Mouse (Mus musculus): ENCODE measurements around the gene Slc24a1. TPM values are rescaled to one million over a fixed set of nuclear protein-coding genes. Genes with fewer than 3 reads are reported as not detected.

Slc24a1 gene
- polyA plus RNA-seq, 1 experiment from 2014 or later = not detected

DNA sequence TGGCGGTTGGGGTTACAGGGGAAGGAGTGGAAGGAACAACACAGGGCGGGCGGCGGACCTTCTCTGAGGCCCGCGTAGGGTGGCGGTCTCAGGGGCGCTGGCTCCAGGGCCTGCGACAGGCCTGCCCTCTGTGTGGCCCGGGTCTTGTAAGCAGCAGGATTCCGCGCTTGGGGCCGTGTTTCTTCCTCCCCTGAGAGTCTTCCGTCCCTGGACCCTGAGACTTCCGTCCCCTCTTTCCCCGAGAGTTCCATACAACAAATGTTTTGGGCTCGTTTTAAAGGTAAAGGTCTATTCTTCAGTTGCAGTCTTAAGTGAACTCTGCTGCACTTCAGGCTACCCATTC, 9.5 kb upstream of the Slc24a1 start:
- Histone ChIP-seq H3K4me3 (ENCODE audit: low read length) (peak overlapping the region; percentile 82), H3K36me3 (ENCODE audit: control insufficient read depth, insufficient read depth, low read length) (peaks cover 26% of the 10 kb centered on the region), H3K4me2 (replicated peaks; ENCODE audit: low read depth, low read length) (peak overlapping the region; percentile 81), H3K9me3 (ENCODE audit: control insufficient read depth, low read length) (no peaks in the 10 kb centered on the region), H3K4me1 (ENCODE audit: control insufficient read depth, insufficient read depth, low read length) (peaks cover 8% of the 10 kb centered on the region), H3K27ac (ENCODE audit: low read depth, low read length) (peak overlapping the region; percentile 89), H3K9ac (ENCODE audit: low read depth, low read length) (peak overlapping the region; percentile 93), H3K27me3 (ENCODE audit: control insufficient read depth, insufficient read depth, low read length) (no peaks in the 10 kb centered on the region)
- peak; percentile 82; the same call in 1 of the 2 replicates for ATAC-seq (ENCODE audit: low FRiP score, low TSS enrichment)
- WGBS = under 1% methylated on average over 17 of the region's 17 CpGs

GRCm38 (mm10) chr9:64960117-64960977, 8.9 kb upstream of the Slc24a1 start, which contains the start of gene Ints14:
Ints14 (plus strand) TSS chr9:64960905.
- Histone ChIP-seq H3K27me3 (ENCODE audit: control insufficient read depth, insufficient read depth, low read length) (no peaks in the 10 kb centered on the region), H3K36me3 (ENCODE audit: control insufficient read depth, insufficient read depth, low read length) (peaks cover 21% of the 10 kb centered on the region), H3K9ac (ENCODE audit: low read depth, low read length) (peak within 1 kb of the TSS; percentile 93), H3K9me3 (ENCODE audit: control insufficient read depth, low read length) (no peaks in the 10 kb centered on the region), H3K27ac (ENCODE audit: low read depth, low read length) (peak within 1 kb of the TSS; percentile 89), H3K4me1 (ENCODE audit: control insufficient read depth, insufficient read depth, low read length) (peaks cover 8% of the 10 kb centered on the region), H3K4me3 (ENCODE audit: low read length) (peak within 1 kb of the TSS; percentile 82), H3K4me2 (replicated peaks; ENCODE audit: low read depth, low read length) (peak within 1 kb of the TSS; percentile 81)
- peak; percentile 95 for ATAC-seq (ENCODE audit: low FRiP score, low TSS enrichment)
- WGBS = 3% methylated on average over 27 of the region's 29 CpGs

DNA sequence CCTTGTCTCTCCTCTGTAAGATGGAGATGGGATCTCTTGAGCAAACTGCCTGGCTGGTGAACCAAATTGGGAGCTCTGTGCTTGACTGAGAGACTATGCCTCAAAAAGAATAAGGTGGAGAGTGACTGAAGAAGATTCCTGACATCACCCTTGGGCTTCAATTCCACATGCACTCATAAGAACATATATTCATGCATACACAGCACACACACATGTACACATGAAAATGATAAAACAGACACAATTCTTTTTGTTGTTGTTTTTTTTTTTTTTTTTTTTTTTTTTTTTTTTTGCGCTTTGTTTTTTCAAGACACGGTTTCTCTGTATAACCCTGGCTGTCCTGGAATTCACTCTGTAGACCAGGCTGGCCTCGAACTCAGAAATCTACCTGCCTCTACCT, 5.9 kb upstream of the Slc24a1 start:
- ATAC-seq (ENCODE audit: low FRiP score, low TSS enrichment) = no peak
- no peaks in the 10 kb centered on the region for H3K9me3 ChIP-seq (ENCODE audit: control insufficient read depth, low read length)
- H3K36me3 ChIP-seq (ENCODE audit: control insufficient read depth, insufficient read depth, low read length) = peaks cover under 1% of the 10 kb centered on the region; the same call in 1 of the 2 replicates
- H3K27ac ChIP-seq (ENCODE audit: low read depth, low read length) = no peak overlapping the region
- H3K4me2 ChIP-seq (replicated peaks; ENCODE audit: low read depth, low read length) = no peak overlapping the region
- 83% methylated on average over 3 of the region's 3 CpGs for WGBS
- peaks cover 8% of the 10 kb centered on the region for H3K4me1 ChIP-seq (ENCODE audit: control insufficient read depth, insufficient read depth, low read length)
- H3K4me3 ChIP-seq (ENCODE audit: low read length) = no peak overlapping the region
- no peak overlapping the region for H3K9ac ChIP-seq (ENCODE audit: low read depth, low read length)
- H3K27me3 ChIP-seq (ENCODE audit: control insufficient read depth, insufficient read depth, low read length) = no peaks in the 10 kb centered on the region

DNA sequence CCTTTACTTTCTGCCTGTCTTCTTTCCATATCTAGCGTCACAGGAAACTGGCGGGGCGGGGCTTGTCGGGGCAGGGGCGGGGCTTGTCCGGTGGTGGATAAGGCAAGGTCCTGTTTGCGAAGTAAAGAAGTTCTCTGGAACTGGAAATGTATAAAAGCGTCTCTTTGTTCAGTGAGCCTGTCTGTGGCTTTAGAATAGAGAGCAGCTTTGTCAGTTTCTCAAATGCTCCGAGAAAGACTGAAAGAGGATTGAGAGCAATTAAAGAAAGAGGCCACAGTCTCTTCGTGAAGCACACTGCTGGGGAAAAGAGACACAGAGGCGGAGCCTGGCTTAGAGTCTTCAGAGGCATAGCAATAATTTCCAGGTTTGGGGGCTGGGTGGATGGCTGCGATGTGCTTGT, 4.9 kb upstream of the Slc24a1 start:
- Histone ChIP-seq H3K4me1 (ENCODE audit: control insufficient read depth, insufficient read depth, low read length) (0 out of 2 replicates have a peak, but pooled peaks cover 3% of the 10 kb centered on the region), H3K27me3 (ENCODE audit: control insufficient read depth, insufficient read depth, low read length) (no peaks in the 10 kb centered on the region), H3K36me3 (ENCODE audit: control insufficient read depth, insufficient read depth, low read length) (no peaks in the 10 kb centered on the region), H3K4me2 (replicated peaks; ENCODE audit: low read depth, low read length) (0 out of 2 replicates have a peak overlapping the region, but pooled peaks have one; percentile 11), H3K9me3 (ENCODE audit: control insufficient read depth, low read length) (no peaks in the 10 kb centered on the region), H3K27ac (ENCODE audit: low read depth, low read length) (no peak overlapping the region), H3K4me3 (ENCODE audit: low read length) (no peak overlapping the region), H3K9ac (ENCODE audit: low read depth, low read length) (no peak overlapping the region)
- no peak for ATAC-seq (ENCODE audit: low FRiP score, low TSS enrichment)
- WGBS = 33% methylated on average over 12 of the region's 12 CpGs

DNA sequence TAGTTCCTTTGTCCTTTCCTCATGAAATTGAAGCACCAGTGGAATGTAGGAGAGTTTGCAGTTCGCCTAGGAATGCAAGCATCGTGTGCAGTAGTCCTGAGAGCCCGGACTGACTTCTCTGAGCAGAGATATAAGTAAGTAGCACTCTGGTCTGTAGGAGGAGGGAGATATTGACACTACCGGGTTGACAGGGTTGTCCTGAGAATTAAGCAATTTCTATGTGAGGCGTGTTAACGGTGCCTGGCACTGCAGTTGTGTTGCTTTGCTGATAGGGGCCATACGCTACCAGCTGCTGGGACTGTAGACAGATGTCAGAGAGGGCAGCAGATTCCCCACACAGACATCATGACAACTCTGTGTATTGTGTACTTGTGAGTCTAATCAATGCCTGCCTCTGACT, 1.8 kb upstream of the Slc24a1 start:
- Histone ChIP-seq H3K9me3 (ENCODE audit: control insufficient read depth, low read length) (no peaks in the 10 kb centered on the region), H3K4me2 (replicated peaks; ENCODE audit: low read depth, low read length) (no peak overlapping the region), H3K9ac (ENCODE audit: low read depth, low read length) (no peak overlapping the region), H3K27ac (ENCODE audit: low read depth, low read length) (no peak overlapping the region), H3K36me3 (ENCODE audit: control insufficient read depth, insufficient read depth, low read length) (no peaks in the 10 kb centered on the region), H3K27me3 (ENCODE audit: control insufficient read depth, insufficient read depth, low read length) (no peaks in the 10 kb centered on the region; the same call in 1 of the 2 replicates), H3K4me3 (ENCODE audit: low read length) (no peak overlapping the region), H3K4me1 (ENCODE audit: control insufficient read depth, insufficient read depth, low read length) (no peaks in the 10 kb centered on the region)
- ATAC-seq (ENCODE audit: low FRiP score, low TSS enrichment) = no peak
- WGBS = 81% methylated on average over 7 of the region's 7 CpGs

DNA sequence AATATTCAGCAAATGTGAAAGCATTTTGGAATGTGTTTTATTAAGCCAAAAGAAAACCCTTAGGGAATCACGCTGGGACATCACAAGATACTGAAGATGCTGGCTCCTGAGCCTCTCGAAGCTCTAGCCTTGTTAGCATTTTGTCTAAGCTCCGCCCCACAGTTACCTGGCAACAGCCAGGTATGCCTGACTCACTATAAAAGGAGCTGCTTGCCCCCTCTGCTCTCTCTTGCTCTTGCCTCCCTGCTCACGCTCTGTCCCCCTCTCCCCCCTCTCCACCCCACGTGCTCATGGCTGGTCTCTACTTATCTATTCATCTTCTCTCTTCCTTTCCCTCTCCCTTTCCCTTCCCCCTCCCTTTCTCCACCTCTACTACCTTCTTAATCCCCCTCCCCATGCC, 648 bp upstream of the Slc24a1 start:
- no peak overlapping the region for H3K4me2 ChIP-seq (replicated peaks; ENCODE audit: low read depth, low read length)
- ATAC-seq (ENCODE audit: low FRiP score, low TSS enrichment) = no peak
- no peaks in the 10 kb centered on the region for H3K36me3 ChIP-seq (ENCODE audit: control insufficient read depth, insufficient read depth, low read length)
- H3K27me3 ChIP-seq (ENCODE audit: control insufficient read depth, insufficient read depth, low read length) = no peaks in the 10 kb centered on the region; the same call in 1 of the 2 replicates
- no peak overlapping the region for H3K4me3 ChIP-seq (ENCODE audit: low read length)
- H3K9ac ChIP-seq (ENCODE audit: low read depth, low read length) = no peak overlapping the region
- no peaks in the 10 kb centered on the region for H3K4me1 ChIP-seq (ENCODE audit: control insufficient read depth, insufficient read depth, low read length)
- no peak overlapping the region for H3K27ac ChIP-seq (ENCODE audit: low read depth, low read length)
- WGBS = 15% methylated on average over 5 of the region's 5 CpGs
- H3K9me3 ChIP-seq (ENCODE audit: control insufficient read depth, low read length) = no peaks in the 10 kb centered on the region

GRCm38 (mm10) chr9:64947483-64948095, 3.8 kb downstream of the Slc24a1 start:
- 91% methylated on average over 9 of the region's 9 CpGs for WGBS
- Histone ChIP-seq H3K4me3 (ENCODE audit: low read length) (no peak overlapping the region), H3K9ac (ENCODE audit: low read depth, low read length) (no peak overlapping the region), H3K9me3 (ENCODE audit: control insufficient read depth, low read length) (no peaks in the 10 kb centered on the region), H3K4me1 (ENCODE audit: control insufficient read depth, insufficient read depth, low read length) (peaks cover 16% of the 10 kb centered on the region; the same call in 1 of the 2 replicates), H3K27me3 (ENCODE audit: control insufficient read depth, insufficient read depth, low read length) (no peaks in the 10 kb centered on the region; the same call in 1 of the 2 replicates), H3K4me2 (replicated peaks; ENCODE audit: low read depth, low read length) (no peak overlapping the region), H3K27ac (ENCODE audit: low read depth, low read length) (no peak overlapping the region), H3K36me3 (ENCODE audit: control insufficient read depth, insufficient read depth, low read length) (no peaks in the 10 kb centered on the region)
- ATAC-seq (ENCODE audit: low FRiP score, low TSS enrichment) = no peak

DNA sequence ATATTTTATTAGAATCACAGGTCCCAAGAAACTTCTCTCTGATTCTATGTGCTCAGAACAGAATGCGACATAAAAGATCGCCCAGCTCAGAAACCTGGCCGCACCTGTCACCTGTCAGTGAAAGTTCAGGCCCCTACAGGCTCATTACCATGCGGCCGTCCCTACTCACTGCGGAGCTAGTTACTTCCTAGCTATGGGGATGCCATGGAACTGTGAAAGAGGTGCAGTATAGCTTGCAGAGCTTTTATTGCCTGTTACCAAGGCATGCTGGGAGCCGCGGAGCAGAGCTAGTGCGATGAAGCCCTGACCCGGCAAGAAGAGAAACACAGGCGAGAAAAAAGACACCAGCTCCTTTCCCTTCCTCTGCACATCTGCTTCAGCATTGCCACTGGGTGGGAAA, 7.4 kb downstream of the Slc24a1 start:
- H3K27ac ChIP-seq (ENCODE audit: low read depth, low read length) = no peak overlapping the region

DNA sequence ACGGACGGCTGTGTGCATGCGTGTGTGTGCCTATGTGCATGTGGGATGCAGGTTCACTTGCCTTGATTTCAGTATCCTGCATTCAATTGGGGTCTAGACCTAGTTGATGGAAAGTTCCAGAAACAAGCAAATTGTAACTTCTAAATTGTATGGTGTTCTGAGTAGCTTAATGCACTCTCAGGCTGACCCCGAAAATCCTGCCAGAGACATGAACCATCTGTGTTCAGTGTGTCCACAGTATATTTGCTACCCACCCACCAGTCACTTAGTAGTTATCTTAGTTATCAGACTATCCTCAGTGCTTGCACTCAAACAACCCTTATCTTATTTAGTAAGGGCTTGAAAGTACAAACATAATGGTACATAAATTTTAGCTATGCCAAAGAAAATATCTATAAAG, 9.8 kb downstream of the Slc24a1 start:
- ATAC-seq (ENCODE audit: low FRiP score, low TSS enrichment) = no peak
- WGBS = 86% methylated on average over 4 of the region's 4 CpGs
- no peaks in the 10 kb centered on the region for H3K27me3 ChIP-seq (ENCODE audit: control insufficient read depth, insufficient read depth, low read length)
- H3K9ac ChIP-seq (ENCODE audit: low read depth, low read length) = no peak overlapping the region
- H3K36me3 ChIP-seq (ENCODE audit: control insufficient read depth, insufficient read depth, low read length) = no peaks in the 10 kb centered on the region
- H3K27ac ChIP-seq (ENCODE audit: low read depth, low read length) = no peak overlapping the region
- no peak overlapping the region for H3K4me3 ChIP-seq (ENCODE audit: low read length)
- H3K4me2 ChIP-seq (replicated peaks; ENCODE audit: low read depth, low read length) = no peak overlapping the region
- H3K4me1 ChIP-seq (ENCODE audit: control insufficient read depth, insufficient read depth, low read length) = peaks cover 19% of the 10 kb centered on the region
- H3K9me3 ChIP-seq (ENCODE audit: control insufficient read depth, low read length) = no peaks in the 10 kb centered on the region

More for the DNA sequence above, 7.4 kb downstream of the Slc24a1 start:
- H3K4me1 ChIP-seq (ENCODE audit: control insufficient read depth, insufficient read depth, low read length) = peaks cover 19% of the 10 kb centered on the region
- H3K4me2 ChIP-seq (replicated peaks; ENCODE audit: low read depth, low read length) = peak overlapping the region; percentile 19; the same call in 1 of the 2 replicates
- no peak for ATAC-seq (ENCODE audit: low FRiP score, low TSS enrichment)
- H3K9me3 ChIP-seq (ENCODE audit: control insufficient read depth, low read length) = no peaks in the 10 kb centered on the region
- no peak overlapping the region for H3K9ac ChIP-seq (ENCODE audit: low read depth, low read length)
- H3K27me3 ChIP-seq (ENCODE audit: control insufficient read depth, insufficient read depth, low read length) = no peaks in the 10 kb centered on the region
- 8% methylated on average over 11 of the region's 11 CpGs for WGBS
- no peak overlapping the region for H3K4me3 ChIP-seq (ENCODE audit: low read length)
- H3K36me3 ChIP-seq (ENCODE audit: control insufficient read depth, insufficient read depth, low read length) = no peaks in the 10 kb centered on the region

Measured in kidney, embryonic 14.5 days (tissue).